Mouse (Mus musculus) brain, embryonic 14.5 days (tissue): ENCODE results near the gene Zmpste24. TPM values are rescaled to one million over a fixed set of nuclear protein-coding genes. Genes with fewer than 3 reads are reported as not detected.
A peak's percentile ranks its signal among the peaks of the same experiment; 100 is the strongest.

Source experiments
- DNase-seq: peaks from one replicate; pipeline ENCODE4 v3.0.0-alpha.2; 2011; ENCODE audit warnings: low read depth
- CTCF ChIP-seq: fragments of 200-500 bp; IDR thresholded peaks from 2 replicates; pipeline ENCODE4 v1.5.1; 2012; ENCODE audit warnings: inconsistent platforms, mild to moderate bottlenecking, moderate library complexity, borderline replicate concordance; ENCODE audit not compliant: insufficient read depth, insufficient read length; ENCODE audit errors: extremely low read depth
- POLR2A ChIP-seq: fragments of 200-500 bp; IDR thresholded peaks from 2 replicates; pipeline ENCODE4 v1.6.1; 2012; ENCODE audit warnings: mild to moderate bottlenecking, inconsistent platforms, borderline replicate concordance; ENCODE audit not compliant: poor library complexity, insufficient read depth, insufficient read length, severe bottlenecking; ENCODE audit errors: extremely low read depth
- polyA plus RNA-seq: library from polyadenylated mRNA; depleted of rRNA; stranded (reverse); fragments of >200 nt; gene quantifications from 2 replicates; pipeline ENCODE4 v1.2.3, GENCODE M21; 2012

Gene Zmpste24
- polyA plus RNA-seq, 1 experiment, result 19.4 TPM

DNA sequence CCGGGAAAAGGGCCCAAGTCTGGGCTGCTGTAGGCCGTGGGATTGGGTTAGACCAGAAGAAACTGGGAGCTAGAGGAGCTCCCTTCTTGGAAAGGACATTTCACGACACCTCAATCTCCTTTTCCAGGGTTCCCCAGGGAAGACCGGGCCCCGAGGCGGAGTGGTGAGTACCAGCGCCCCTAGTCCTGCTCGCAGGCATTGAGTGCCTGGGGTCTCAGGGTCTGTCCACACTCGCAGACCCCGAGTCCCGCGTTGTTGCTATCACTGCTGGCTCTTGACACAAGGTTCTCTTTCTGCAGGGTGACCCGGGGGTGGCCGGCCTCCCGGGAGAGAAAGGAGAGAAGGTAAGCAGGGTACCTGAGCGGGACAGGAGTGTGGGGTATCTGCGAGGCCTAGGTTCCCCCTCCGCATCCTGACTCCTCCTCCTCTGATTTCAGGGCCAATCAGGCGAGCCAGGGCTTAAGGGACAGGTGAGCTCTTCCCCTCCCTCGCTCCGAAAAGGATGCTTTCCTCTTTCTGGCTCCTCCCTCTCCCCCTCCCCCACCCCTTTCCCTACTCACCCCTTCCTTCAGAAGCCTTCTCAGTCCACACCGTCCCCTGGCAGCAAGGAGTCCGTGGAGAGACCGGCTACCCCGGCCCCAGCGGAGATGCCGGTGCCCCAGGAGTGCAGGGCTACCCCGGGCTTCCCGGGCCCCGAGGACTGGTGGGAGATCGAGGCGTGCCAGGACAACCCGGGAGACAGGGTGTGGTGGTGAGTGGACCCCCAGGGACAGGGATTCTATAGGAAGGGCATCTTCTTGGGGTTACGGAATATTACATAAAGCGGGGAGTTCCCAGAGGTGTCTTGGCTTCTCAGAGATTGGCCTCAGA is 45.4 kb downstream of the Zmpste24 start:
- DNase-seq, result peak; percentile 41
- TF ChIP-seq POLR2A (no peak), CTCF (no peak)

DNA sequence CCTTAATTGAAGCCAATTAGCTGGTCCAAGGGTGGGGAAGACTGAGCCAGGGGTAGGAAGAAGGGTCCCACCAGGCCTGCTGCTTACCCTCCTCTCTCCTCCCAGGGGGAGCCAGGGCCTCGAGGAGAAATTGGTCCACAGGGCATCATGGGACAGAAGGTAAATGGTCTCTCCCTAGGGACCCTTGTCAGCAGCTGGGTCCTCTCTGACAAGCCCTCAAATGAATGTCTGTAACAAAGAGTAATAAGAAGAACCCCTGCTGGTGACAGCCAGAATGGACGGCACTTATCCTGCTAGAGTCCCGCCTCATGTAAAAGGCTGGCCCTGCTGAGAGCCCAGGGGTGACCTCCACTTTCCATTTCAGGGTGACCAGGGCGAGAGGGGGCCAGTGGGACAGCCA is 46.2 kb downstream of the Zmpste24 start:
- no peak for DNase-seq
- TF ChIP-seq POLR2A (no peak), CTCF (peak; percentile 12; the same call in 1 of the 2 replicates)

DNA sequence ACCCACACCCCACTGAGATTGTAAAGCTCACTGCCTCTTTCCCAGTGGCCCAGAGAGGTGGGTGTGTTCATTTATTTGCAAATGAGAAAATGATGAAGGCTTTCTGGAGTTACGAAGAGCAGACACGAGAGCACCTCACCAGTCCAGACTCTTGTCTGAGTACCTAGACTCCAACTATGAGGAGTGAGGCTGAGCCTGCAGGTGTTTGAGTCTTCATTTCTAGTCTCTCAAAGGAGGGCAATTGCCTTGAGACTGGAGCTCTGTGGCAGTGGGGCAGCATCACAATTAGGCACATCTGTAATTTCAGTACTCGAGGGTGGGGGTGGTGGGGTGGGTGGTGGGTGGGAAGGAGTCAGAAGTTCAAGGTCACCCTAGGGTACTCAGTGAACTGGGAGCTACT is 55.1 kb downstream of the Zmpste24 start:
- DNase-seq, result no peak
- TF ChIP-seq POLR2A (no peak), CTCF (no peak)

DNA sequence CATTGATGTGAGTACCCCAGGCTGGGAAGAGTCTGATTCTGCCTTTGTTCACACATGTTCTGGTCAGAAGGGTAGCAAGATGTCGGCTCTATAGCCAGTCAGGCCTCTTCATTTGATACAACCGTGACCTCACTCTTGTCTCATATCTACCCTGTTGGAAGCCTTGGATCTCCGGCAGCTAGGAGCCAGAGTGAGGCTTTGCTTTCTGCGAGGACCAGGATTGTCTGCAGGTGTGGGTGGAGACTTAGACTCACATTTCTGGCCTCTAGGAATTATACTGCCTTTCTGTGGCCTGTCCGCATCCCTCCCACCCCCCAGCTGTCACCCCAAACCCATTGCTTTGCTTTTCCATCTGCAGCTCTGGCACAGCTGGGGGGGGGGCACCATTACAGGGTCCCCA is 55.6 kb downstream of the Zmpste24 start:
- no peak for DNase-seq
- no peak for TF ChIP-seq POLR2A
- TF ChIP-seq CTCF, result no peak

DNA sequence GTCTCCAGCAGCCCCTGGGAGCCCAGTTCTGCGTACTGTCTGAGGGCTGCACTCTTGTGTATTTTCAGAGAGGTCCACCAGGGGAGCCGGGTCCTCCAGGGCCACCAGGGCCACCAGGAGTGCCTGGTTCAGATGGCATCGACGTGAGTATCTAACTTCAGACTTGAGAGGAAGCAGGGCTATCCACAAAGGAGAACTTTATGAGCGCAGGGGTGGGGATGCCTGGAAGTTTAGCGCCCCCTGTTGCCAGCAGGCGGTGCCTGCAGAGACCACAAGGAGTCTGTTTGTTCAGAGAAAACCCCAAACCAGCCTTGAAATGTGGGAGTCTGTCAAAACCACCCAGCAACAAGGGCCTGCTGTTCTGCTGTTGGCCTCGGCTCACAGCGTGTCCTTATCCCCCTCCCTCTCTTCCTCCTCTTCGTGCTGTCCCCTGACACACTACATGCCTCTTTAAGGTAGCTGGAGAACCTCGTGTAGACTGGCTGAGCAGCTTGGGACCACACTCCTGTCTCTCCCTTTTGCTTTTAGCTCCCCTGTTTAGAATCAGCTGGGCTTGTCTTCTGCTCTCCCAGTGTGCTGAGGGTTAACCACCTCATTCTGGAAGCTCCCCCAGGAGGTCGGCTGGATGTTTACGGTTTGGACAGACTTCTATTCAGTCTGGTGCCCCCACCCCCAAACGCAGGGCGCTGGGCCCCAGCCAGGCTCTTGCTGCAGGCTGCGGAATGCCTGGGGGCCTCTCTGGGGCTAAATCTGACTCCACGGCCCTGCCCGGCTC is 57.0 kb downstream of the Zmpste24 start:
- DNase-seq, result peak; percentile 82
- TF ChIP-seq CTCF (peak; percentile 86), POLR2A (no peak)

DNA sequence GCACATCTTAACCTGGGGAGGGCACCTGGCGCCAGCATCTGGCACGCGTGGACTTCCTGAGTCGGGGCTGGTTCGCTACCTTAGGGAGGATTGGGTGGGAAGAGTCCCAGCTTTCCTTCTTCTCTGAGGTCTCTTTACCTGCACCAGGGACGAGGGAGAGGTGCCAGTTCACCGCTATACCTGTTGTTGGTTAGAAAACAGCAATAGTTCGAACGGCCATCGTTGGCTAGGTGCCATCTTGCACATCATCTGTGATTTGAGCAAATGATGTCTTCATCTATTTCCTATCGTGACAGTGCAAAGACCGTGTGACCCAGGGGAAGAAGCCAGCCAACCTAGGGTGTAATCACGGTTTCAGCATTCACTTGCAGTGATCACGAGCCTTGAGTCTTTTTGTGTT is 57.7 kb downstream of the Zmpste24 start:
- peak; percentile 11 for DNase-seq
- no peak for TF ChIP-seq CTCF
- TF ChIP-seq POLR2A, result no peak

DNA sequence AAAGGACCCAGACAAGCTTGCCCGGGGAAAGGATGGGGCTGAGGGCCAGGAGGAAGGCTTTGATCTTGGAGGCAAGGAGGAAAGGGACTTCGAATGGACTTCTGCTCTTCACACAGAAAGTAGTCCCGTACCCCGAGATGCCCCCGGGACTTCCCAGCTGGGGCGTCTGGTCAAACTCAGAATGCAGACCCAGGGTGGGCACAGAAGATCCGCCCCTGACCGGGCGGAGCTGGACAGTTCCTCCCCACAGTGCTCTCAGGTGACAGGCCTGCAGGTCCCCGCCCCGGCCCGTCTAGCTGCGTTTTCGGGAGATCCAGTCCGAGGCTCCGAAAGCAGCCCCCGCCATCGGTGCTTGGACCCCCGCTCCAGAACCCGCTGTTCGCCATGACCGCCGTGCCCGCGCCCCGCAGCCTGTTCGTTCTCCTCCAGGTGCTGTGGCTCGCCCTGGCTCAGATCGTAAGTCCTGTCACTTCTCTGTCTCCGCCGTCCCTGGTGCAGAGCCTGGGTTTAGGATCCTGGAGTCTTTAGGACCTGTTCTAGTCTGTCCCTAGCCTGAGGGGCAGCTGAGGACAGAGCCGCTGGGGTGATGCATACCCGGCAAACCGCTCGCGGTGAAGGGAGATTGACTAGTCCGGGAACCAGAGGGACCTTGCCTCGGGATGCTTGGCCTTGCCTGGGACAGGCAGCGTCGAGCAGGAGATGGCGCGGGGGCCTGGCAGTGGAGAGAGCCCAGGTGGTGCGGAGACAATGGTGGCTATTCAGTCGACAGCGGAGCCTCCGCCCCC is 58.5 kb downstream of the Zmpste24 start, which contains the start of gene Col9a2:
Gene Col9a2, plus strand, starts transcription at position 55 of the 785 bp plus-strand sequence.
- no peak for TF ChIP-seq POLR2A
- no peak for TF ChIP-seq CTCF
- DNase-seq, result peak; percentile 52

DNA sequence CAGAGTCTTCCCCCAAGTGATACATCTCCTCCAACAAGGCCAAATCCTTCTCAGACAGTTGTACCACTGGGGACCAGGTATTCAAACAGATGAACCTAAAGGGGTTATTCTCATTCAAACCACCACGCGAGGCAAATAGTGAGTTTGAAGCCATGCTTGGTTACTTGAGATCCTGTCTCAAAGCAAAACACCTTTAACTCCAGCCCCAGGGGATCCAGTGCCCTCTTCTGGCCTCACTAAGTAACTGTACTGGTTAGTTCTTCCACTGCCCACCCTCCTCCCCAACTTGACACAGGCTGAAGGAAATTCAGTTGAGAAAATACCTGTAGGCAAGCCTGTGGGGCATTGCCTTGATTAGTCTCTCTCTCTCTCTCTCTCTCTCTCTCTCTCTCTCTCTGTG is 65.0 kb downstream of the Zmpste24 start:
- DNase-seq, result no peak
- TF ChIP-seq CTCF, result no peak
- no peak for TF ChIP-seq POLR2A

DNA sequence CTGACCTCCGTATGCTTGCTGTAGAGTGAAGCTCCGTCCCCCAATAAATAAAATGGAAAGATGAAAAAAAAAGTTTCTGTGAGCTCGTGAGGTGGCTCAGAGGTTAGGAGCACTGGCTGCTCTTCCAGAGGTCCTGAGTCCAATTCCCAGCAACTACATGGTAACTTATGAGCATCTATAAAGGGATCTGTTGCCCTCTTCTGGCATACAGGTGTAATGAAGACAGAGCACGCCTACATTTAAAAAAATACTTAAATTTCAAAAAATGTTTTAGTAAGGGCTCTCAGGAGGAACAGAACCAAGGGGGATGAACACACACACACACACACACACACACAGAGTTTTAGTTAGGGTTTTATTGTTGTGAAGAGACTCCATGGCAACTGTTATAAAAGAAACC is 66.6 kb downstream of the Zmpste24 start:
- TF ChIP-seq CTCF (no peak), POLR2A (no peak)
- DNase-seq, result no peak

DNA sequence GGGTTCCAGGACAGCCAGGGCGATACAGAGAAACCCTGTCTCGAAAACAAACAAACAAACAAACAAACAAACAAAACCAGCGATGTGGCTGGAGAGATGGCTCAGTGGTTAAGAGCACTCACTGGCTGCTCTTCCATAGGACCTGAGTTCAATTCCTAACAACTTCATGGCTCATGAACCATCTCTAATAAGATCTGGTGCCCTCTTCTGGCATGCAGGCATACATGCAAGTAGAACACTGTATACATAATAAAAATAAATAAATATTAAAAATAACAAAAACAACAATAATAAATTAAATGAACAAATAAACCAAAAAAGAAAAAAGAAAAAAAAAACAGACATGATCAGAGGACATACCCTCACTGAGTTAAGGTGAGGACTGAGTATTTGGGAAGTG is 68.4 kb downstream of the Zmpste24 start:
- DNase-seq, result no peak
- TF ChIP-seq CTCF (no peak), POLR2A (no peak)

DNA sequence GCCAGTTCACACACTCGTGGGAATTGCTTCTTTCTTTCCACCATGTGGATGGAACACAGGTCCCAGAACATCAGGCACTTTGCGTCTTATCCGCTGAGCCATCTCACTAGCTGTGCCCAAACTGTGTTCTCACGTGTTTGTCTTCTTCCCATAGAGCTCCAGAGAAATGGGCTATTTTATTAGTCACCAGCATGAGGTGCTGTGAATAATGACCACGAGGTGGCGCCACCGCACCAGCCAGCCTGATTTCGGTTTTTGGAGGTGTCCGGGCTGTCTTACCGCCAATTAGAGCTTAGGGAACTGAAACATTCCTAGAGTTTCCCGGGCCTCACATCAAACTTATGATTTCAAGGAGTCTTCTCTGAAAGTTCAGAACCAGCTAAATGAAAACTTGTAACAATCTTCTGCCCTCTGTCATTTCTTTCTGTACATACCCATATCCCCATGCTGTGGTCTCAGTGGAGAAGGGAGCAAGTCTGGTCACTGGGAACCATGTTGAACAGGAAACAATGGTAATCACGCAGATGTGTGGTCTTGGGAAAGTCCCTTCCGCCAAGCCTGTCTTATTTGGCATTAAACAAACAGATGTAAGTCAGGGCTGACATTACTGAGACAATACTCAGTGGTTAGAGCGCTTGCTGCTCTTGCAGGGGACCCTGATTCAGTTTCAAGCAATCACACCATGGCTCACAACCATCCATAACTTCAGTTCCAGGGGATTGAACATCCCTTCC is 69.2 kb downstream of the Zmpste24 start:
- peak; percentile 79 for TF ChIP-seq CTCF
- no peak for TF ChIP-seq POLR2A
- DNase-seq, result peak; percentile 68

DNA sequence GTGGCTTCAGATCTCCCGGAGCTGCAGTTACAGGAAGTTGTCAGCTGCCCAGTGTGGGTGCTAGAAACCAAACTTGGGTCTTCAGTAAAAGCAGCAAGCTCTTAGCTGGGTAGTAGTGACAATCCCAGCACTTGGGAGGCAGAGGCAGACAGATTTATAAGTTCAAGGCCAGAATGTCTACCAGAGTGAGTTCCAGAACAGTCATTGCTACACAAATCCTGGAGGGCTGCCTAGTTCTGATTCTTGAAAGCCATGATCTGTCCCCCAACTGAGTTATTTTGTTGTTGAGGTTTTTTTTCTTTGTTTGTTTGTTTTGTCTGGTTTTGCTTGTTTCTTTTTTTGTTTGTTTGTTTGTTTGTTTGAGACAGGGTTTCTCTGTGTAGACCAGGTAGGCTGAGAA is 69.9 kb downstream of the Zmpste24 start:
- DNase-seq, result no peak
- no peak for TF ChIP-seq CTCF
- TF ChIP-seq POLR2A, result no peak
